Mouse (Mus musculus): ENCODE measurements around the gene Trcg1.

DNA sequence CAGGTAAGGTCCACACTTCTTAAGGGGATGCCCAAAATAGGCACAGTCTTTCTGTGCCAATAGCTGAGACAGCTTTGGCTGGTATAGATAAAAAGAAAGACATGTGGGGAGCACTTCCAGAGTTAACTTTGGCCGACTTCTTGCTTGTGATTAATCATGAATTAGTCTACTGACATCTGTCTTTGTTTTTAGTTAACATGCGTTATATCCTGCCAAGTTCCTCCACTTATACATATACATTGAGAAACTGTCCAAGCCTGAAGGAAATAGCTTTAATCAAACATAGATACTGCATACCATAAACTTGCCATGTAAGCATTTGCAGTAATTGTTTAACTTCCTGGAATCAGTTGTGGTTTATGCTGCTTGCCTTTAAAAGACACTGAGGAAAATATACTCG is 39.6 kb upstream of the Trcg1 start:
- TF ChIP-seq CTCF (IDR thresholded peaks at IDR 0.05; ENCODE audit: borderline replicate concordance, insufficient read depth, low read length), result no peak
- no peak for TF ChIP-seq POLR2A (IDR thresholded peaks at IDR 0.05; ENCODE audit: low read depth, low read length)

All from embryonic fibroblast, embryonic 13.5 days (primary cell).